Mouse (Mus musculus): ENCODE results near the gene Ssna1. TPM values are rescaled to one million over a fixed set of nuclear protein-coding genes. Genes with fewer than 3 reads are reported as not detected.

Ssna1 gene
- polyA plus RNA-seq, 1 experiment from 2014 or later = 94.7 TPM

DNA sequence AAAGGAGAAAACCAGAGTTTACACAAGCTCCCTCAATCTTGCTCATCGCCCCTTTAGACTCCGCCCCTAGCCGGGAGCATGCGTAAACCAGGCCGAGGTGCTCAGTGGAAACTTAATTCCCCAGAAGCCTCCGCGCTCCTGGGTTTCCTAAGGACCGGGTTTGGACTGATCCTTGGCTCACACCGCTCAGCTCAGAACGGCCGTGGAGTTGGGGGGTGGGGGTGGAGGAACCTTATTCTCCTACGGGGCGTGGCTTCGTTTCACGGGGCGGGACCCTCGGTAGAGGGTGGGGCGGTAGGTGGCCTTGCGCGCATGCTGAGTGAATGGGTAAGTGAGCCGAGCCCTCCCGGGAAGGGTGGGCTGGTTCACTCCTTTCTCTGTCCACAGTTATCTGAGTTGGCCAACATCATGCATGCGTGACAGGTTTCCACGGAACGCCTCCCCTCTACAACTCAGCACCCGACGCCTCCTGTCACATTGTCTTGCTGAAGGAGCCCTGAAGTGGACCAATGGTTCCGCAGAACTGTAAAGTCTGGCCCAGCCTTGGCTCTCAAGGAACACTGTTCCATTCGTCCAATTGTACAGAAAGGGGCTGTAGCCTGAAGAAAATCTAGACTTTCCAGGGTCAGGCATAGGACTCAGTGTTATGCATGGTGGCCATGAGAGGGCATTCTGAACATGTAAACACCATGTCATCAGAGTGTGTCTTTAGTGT is 31.4 kb downstream of the Ssna1 start:
- Histone ChIP-seq H3K4me2 (ENCODE audit: low read depth, low read length) (peak overlapping the region; percentile 73), H3K4me1 (ENCODE audit: control insufficient read depth, low read depth, low read length) (peaks cover 19% of the 10 kb centered on the region), H3K9ac (ENCODE audit: low read depth, low read length) (peak overlapping the region; percentile 45; the same call in 1 of the 2 replicates), H3K9me3 (replicated peaks; ENCODE audit: control insufficient read depth, low read length) (no peaks in the 10 kb centered on the region), H3K4me3 (ENCODE audit: low read depth, low read length) (peak overlapping the region; percentile 56), H3K27me3 (ENCODE audit: control insufficient read depth, insufficient read depth, low read depth, low read length) (peaks cover 29% of the 10 kb centered on the region), H3K27ac (ENCODE audit: low read length) (no peak overlapping the region), H3K36me3 (ENCODE audit: control insufficient read depth, insufficient read depth) (no peaks in the 10 kb centered on the region)
- under 1% methylated on average over 29 of the region's 29 CpGs for WGBS (ENCODE audit: insufficient replicate concordance)
- ATAC-seq (ENCODE audit: low read depth) = peak; percentile 69

DNA sequence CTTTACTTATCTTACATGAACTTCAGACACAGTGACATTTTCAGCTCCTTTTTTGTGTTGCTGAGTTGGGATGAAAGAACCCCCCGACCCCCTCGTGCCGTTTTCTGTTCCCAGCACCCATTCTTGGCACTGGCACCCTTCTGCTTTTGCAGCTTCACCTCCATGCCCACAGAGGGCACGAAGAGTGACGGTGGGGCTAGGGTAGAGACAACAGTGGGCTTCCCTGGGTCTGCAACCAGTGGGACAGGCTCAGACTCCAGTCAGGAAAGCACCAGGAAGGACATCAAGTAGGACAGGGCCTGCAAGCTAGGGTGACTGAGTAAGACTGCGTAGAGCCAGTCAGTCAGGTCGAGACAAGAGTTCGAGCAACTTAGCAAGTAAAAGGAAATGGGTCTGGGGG is 31.9 kb downstream of the Ssna1 start:
- Histone ChIP-seq H3K27me3 (ENCODE audit: control insufficient read depth, insufficient read depth, low read depth, low read length) (peaks cover 29% of the 10 kb centered on the region), H3K4me3 (ENCODE audit: low read depth, low read length) (peak overlapping the region; percentile 56), H3K27ac (ENCODE audit: low read length) (no peak overlapping the region), H3K4me2 (ENCODE audit: low read depth, low read length) (peak overlapping the region; percentile 73), H3K4me1 (ENCODE audit: control insufficient read depth, low read depth, low read length) (peaks cover 19% of the 10 kb centered on the region), H3K9me3 (replicated peaks; ENCODE audit: control insufficient read depth, low read length) (no peaks in the 10 kb centered on the region), H3K9ac (ENCODE audit: low read depth, low read length) (no peak overlapping the region), H3K36me3 (ENCODE audit: control insufficient read depth, insufficient read depth) (no peaks in the 10 kb centered on the region)
- no peak for ATAC-seq (ENCODE audit: low read depth)
- WGBS (ENCODE audit: insufficient replicate concordance) = 45% methylated on average over 8 of the region's 8 CpGs

DNA sequence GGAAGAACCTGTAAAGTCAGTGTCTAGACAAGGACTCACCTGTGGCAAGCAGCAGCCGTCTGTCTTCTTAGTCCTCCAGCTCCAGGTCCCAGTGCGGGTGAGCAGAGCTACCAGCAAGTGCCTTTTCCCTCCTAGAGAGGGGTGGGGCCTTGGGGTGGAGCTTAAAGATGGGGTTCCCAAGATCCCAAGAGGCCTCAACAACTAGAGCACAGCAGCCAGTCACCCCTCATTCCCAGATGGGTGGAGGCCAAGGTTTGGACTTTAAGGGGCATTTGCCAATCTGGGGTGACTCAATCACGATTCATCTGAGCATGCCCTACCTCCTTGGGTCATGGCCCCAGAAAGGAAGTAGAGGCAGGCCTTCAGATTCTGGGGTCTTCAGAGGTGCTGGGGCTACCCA is 32.5 kb downstream of the Ssna1 start:
- Histone ChIP-seq H3K27me3 (ENCODE audit: control insufficient read depth, insufficient read depth, low read depth, low read length) (peaks cover 29% of the 10 kb centered on the region), H3K36me3 (ENCODE audit: control insufficient read depth, insufficient read depth) (no peaks in the 10 kb centered on the region), H3K4me3 (ENCODE audit: low read depth, low read length) (no peak overlapping the region), H3K9me3 (replicated peaks; ENCODE audit: control insufficient read depth, low read length) (no peaks in the 10 kb centered on the region), H3K27ac (ENCODE audit: low read length) (no peak overlapping the region), H3K4me2 (ENCODE audit: low read depth, low read length) (no peak overlapping the region), H3K4me1 (ENCODE audit: control insufficient read depth, low read depth, low read length) (peaks cover 19% of the 10 kb centered on the region), H3K9ac (ENCODE audit: low read depth, low read length) (no peak overlapping the region)
- WGBS (ENCODE audit: insufficient replicate concordance) = 64% methylated on average over 3 of the region's 3 CpGs
- ATAC-seq (ENCODE audit: low read depth) = no peak

DNA sequence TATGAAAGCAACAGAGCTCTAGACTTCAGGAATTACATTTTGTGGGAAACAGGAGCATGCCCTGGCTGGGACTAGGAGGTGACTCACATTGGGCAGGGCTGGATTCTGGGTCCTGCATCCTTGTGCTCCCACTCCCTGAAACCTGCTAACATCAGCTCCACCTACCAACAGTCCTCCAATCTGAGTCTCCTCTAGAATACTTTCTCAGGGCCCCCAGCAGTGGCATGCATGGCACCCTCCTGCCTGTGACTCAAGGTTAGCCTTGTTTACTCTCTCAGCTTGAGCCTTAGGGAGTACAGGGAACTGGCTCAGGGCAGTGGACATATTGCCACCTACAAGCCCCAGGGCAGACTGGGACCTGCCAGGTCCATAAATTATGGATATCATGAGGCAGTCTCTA is 34.1 kb downstream of the Ssna1 start:
- Histone ChIP-seq H3K27me3 (ENCODE audit: control insufficient read depth, insufficient read depth, low read depth, low read length) (peaks cover 26% of the 10 kb centered on the region), H3K27ac (ENCODE audit: low read length) (no peak overlapping the region), H3K9me3 (replicated peaks; ENCODE audit: control insufficient read depth, low read length) (no peaks in the 10 kb centered on the region), H3K36me3 (ENCODE audit: control insufficient read depth, insufficient read depth) (no peaks in the 10 kb centered on the region), H3K9ac (ENCODE audit: low read depth, low read length) (no peak overlapping the region), H3K4me3 (ENCODE audit: low read depth, low read length) (no peak overlapping the region), H3K4me1 (ENCODE audit: control insufficient read depth, low read depth, low read length) (peaks cover 19% of the 10 kb centered on the region), H3K4me2 (ENCODE audit: low read depth, low read length) (no peak overlapping the region)
- ATAC-seq (ENCODE audit: low read depth) = no peak

DNA sequence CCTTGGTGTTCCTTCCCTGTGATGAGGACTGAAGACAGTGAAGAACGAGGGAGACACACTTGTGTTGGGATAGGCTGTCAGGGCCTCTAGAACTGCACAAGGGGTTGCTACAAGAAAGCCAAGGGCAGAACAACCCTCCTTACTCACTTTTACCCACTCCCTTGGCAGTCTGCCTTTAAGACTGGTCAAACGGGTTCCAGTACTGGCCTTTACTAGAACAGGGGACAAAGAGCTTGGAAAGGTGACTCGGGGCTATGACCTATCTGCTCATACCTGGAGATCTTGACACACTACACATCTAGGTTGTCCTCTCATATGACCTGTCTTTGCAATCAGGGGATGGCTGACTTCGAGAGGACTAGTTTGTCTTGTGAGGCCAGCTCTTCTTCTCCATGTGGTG is 34.7 kb downstream of the Ssna1 start:
- Histone ChIP-seq H3K4me3 (ENCODE audit: low read depth, low read length) (no peak overlapping the region), H3K9ac (ENCODE audit: low read depth, low read length) (no peak overlapping the region), H3K27ac (ENCODE audit: low read length) (no peak overlapping the region), H3K4me2 (ENCODE audit: low read depth, low read length) (no peak overlapping the region), H3K27me3 (ENCODE audit: control insufficient read depth, insufficient read depth, low read depth, low read length) (peaks cover 20% of the 10 kb centered on the region), H3K9me3 (replicated peaks; ENCODE audit: control insufficient read depth, low read length) (no peaks in the 10 kb centered on the region), H3K4me1 (ENCODE audit: control insufficient read depth, low read depth, low read length) (peaks cover 19% of the 10 kb centered on the region), H3K36me3 (ENCODE audit: control insufficient read depth, insufficient read depth) (no peaks in the 10 kb centered on the region)
- WGBS (ENCODE audit: insufficient replicate concordance) = 40% methylated on average over 4 of the region's 4 CpGs
- no peak for ATAC-seq (ENCODE audit: low read depth)

DNA sequence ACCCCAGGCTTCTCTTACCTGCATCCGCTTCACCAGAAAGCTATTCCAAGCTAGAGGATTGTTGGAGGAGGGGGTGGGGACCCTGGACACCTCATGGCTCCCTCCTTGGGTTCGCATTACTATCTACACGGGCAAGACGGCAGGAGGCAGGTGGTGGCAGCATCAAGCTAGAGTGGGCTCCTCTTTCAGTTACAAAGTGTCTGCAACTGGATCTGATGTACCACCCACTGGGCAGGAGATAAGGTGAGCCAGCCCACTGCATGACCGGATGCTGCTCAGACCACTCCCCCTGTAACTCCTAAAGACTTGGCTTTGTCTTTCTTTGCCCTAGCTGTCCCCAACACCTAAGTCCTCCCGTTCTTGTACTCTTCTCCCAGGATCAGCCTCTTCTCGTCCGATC is 35.6 kb downstream of the Ssna1 start, which contains the start of gene Rnf224:
TSS of gene Rnf224 (minus strand) at position 174 of the 400 bp plus-strand sequence.
- no peak within 1 kb of the TSS for H3K4me2 ChIP-seq (ENCODE audit: low read depth, low read length)
- peaks cover 11% of the 10 kb centered on the region for H3K27me3 ChIP-seq (ENCODE audit: control insufficient read depth, insufficient read depth, low read depth, low read length)
- H3K27ac ChIP-seq (ENCODE audit: low read length) = no peak within 1 kb of the TSS
- H3K4me1 ChIP-seq (ENCODE audit: control insufficient read depth, low read depth, low read length) = peaks cover 10% of the 10 kb centered on the region
- H3K4me3 ChIP-seq (ENCODE audit: low read depth, low read length) = no peak within 1 kb of the TSS
- no peak for ATAC-seq (ENCODE audit: low read depth)
- no peaks in the 10 kb centered on the region for H3K9me3 ChIP-seq (replicated peaks; ENCODE audit: control insufficient read depth, low read length)
- no peaks in the 10 kb centered on the region for H3K36me3 ChIP-seq (ENCODE audit: control insufficient read depth, insufficient read depth)
- H3K9ac ChIP-seq (ENCODE audit: low read depth, low read length) = no peak within 1 kb of the TSS
- 35% methylated on average over 8 of the region's 8 CpGs for WGBS (ENCODE audit: insufficient replicate concordance)

DNA sequence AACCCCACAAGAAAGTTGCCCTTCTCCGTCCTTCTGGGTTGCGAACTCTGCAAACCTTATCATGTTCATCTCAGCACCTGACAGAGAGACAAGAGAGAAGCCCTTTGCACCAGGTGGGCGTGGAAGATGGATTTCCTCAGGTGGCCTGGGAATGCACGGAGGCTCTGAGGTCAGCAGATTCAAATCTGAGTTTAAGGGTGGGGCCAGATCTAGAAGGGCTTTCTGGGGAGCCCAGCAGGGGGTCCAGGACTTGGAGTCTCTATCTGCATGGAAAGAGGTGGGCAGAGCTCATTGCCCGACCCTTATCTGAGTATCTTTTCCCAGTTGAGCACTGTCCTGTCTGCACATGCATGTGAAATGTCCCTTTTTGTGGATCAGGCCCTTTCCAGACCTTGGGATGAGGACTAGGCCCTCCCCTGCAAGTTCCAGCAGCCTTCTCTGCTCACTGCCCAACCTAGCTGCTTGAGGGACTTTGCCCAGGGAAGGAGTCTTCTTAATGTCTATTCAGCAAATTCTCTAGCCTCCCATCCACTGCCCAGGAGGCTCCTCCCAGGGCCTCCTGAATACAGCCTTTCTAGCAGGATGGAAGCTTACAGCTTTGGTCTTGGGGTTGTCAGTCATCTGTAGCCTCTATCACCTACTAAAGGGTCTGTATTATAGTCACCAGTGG is 37.6 kb downstream of the Ssna1 start:
- H3K36me3 ChIP-seq (ENCODE audit: control insufficient read depth, insufficient read depth) = no peaks in the 10 kb centered on the region
- H3K9me3 ChIP-seq (replicated peaks; ENCODE audit: control insufficient read depth, low read length) = no peaks in the 10 kb centered on the region
- no peak overlapping the region for H3K9ac ChIP-seq (ENCODE audit: low read depth, low read length)
- no peak overlapping the region for H3K27ac ChIP-seq (ENCODE audit: low read length)
- H3K27me3 ChIP-seq (ENCODE audit: control insufficient read depth, insufficient read depth, low read depth, low read length) = no peaks in the 10 kb centered on the region; the same call in 1 of the 2 replicates
- H3K4me3 ChIP-seq (ENCODE audit: low read depth, low read length) = no peak overlapping the region
- no peaks in the 10 kb centered on the region for H3K4me1 ChIP-seq (ENCODE audit: control insufficient read depth, low read depth, low read length)
- H3K4me2 ChIP-seq (ENCODE audit: low read depth, low read length) = no peak overlapping the region
- WGBS (ENCODE audit: insufficient replicate concordance) = 38% methylated on average over 5 of the region's 5 CpGs
- no peak for ATAC-seq (ENCODE audit: low read depth)

DNA sequence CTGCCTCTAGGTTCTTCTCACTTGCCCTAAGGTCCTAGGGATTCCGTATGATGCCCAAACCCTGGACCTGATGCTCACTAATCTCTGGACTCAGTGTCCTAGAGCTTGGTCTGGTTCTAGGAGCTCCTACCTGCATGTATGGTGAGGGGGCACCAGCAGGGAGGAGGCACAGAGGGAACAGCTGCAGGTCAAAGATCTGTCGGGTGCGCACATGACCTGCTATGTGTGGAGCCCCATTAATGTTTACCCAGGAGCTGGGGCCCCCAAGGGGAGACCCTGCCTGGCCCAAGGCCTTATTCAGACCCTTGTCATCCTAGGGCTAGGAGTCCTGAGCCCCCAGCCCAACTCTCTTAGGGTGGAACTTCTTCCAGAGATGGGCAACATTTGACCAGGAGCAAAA is 38.2 kb downstream of the Ssna1 start, which contains the start of gene Slc34a3:
TSS of gene Slc34a3 (minus strand) at position 315 of the 400 bp plus-strand sequence.
- H3K4me1 ChIP-seq (ENCODE audit: control insufficient read depth, low read depth, low read length) = peaks cover under 1% of the 10 kb centered on the region; the same call in 1 of the 2 replicates
- 63% methylated on average over 3 of the region's 3 CpGs for WGBS (ENCODE audit: insufficient replicate concordance)
- no peaks in the 10 kb centered on the region for H3K9me3 ChIP-seq (replicated peaks; ENCODE audit: control insufficient read depth, low read length)
- no peak for ATAC-seq (ENCODE audit: low read depth)
- no peak within 1 kb of the TSS for H3K27ac ChIP-seq (ENCODE audit: low read length)
- no peaks in the 10 kb centered on the region; the same call in 1 of the 2 replicates for H3K27me3 ChIP-seq (ENCODE audit: control insufficient read depth, insufficient read depth, low read depth, low read length)
- no peaks in the 10 kb centered on the region for H3K36me3 ChIP-seq (ENCODE audit: control insufficient read depth, insufficient read depth)
- H3K4me2 ChIP-seq (ENCODE audit: low read depth, low read length) = no peak within 1 kb of the TSS
- H3K4me3 ChIP-seq (ENCODE audit: low read depth, low read length) = no peak within 1 kb of the TSS
- H3K9ac ChIP-seq (ENCODE audit: low read depth, low read length) = no peak within 1 kb of the TSS

DNA sequence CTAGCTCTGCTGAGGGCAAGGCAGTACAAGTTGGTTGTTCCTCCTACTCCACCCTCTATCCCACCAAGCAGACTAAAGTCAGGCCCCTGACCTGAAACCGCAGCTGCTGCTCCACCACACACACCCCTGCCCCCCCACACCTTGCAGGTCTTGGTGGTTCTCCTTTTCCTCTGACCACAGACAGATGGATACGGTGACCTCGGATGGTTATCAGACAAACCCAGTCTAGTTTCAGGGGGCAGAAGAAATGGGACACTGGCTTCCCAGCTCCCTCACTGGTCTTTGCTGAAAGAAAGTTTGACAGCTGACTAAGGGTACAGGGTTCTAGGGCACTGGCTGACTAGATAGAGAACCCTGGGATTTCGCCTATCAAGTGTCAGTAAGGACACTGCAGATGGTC is 38.8 kb downstream of the Ssna1 start:
- no peak for ATAC-seq (ENCODE audit: low read depth)
- no peaks in the 10 kb centered on the region for H3K9me3 ChIP-seq (replicated peaks; ENCODE audit: control insufficient read depth, low read length)
- H3K27me3 ChIP-seq (ENCODE audit: control insufficient read depth, insufficient read depth, low read depth, low read length) = no peaks in the 10 kb centered on the region; the same call in 1 of the 2 replicates
- H3K9ac ChIP-seq (ENCODE audit: low read depth, low read length) = no peak overlapping the region
- no peaks in the 10 kb centered on the region for H3K36me3 ChIP-seq (ENCODE audit: control insufficient read depth, insufficient read depth)
- H3K4me3 ChIP-seq (ENCODE audit: low read depth, low read length) = no peak overlapping the region
- WGBS (ENCODE audit: insufficient replicate concordance) = 7% methylated on average over 4 of the region's 4 CpGs
- H3K4me2 ChIP-seq (ENCODE audit: low read depth, low read length) = no peak overlapping the region
- no peak overlapping the region for H3K27ac ChIP-seq (ENCODE audit: low read length)
- peaks cover 6% of the 10 kb centered on the region for H3K4me1 ChIP-seq (ENCODE audit: control insufficient read depth, low read depth, low read length)
